Mouse (Mus musculus): Measurements from ENCODE around the gene Cbx7. TPM values are rescaled to one million over a fixed set of nuclear protein-coding genes. Genes with fewer than 3 reads are reported as not detected.

Gene Cbx7
- total RNA-seq, 1 experiment: 171 TPM

DNA sequence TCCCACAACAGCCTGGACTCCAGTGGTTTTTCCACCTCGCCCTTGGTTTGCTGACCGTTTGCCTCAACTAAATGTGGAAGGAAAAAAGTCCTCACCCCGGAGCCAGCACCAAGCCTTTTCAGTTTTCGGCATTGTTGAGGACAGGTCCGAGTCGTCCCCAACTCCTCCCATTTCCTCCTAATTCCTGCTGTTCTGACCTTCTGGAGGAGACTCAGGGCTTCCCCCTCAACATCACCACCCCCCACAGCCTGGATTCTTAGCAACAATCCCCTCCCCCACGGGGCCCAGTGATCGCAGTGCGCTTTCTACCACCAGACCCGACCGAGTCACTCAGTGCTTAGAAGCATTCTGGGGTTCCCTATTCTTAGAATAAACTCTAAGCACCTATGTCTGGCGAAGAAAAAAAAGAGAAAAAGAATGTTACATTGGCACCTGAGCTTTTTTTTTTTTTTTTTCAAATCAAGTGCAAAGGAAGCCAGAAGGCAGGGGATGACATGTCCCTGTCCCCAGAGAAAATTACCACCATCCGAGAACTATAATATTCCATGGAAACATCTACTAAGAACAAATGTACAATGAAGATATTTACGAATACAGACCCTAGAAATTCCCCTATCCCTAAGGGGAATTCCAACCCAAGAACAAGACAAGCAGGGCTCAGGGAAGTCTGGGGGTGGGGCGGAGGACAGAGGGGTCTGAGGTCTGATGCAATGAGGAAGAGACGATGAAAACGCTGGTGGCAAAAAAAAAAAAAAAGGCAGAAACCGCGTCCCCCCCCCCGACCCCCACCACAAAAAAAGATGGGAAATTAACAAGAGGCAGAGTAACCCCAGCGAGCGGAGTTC is 37.0 kb downstream of the Cbx7 start:
- in situ Hi-C loops (cut with MboI; ENCODE audit: low sequenced_read_pairs in 2 of 2, unreplicated experiment in 2 of 2): no loop called here
- Histone ChIP-seq H3K4me3 (ENCODE audit: insufficient read depth in 1 of 2, low read depth in 1 of 2, low read length in 2 of 2, poor library complexity in 1 of 2, severe bottlenecking in 1 of 2) (peak overlapping the region; percentile 76 to 92), H3K4me1 (ENCODE audit: control insufficient read depth in 2 of 2, insufficient read depth in 2 of 2, low read length in 2 of 2, poor library complexity in 1 of 2) (peaks cover 8 to 13% of the 10 kb centered on the region in 2 experiments), H3K9me3 (ENCODE audit: control insufficient read depth, insufficient read depth, low read depth, low read length) (no peaks in the 10 kb centered on the region), H3K27ac (ENCODE audit: insufficient read depth, low read depth, low read length, poor library complexity, severe bottlenecking) (peak overlapping the region; percentile 97), H3K9ac (ENCODE audit: insufficient read depth, low read depth, low read length, poor library complexity, severe bottlenecking) (peak overlapping the region; percentile 86), H3K36me3 (ENCODE audit: control insufficient read depth, insufficient read depth, low read length, poor library complexity, severe bottlenecking) (peaks cover 15% of the 10 kb centered on the region)
- TF ChIP-seq ZC3H11A (IDR thresholded peaks at IDR 0.05; ENCODE audit: borderline replicate concordance, low read depth, low read length): no peak
- TF ChIP-seq HCFC1 (IDR thresholded peaks at IDR 0.05; ENCODE audit: borderline replicate concordance, insufficient read depth, low read length): no peak
- TF ChIP-seq ZNF384 (IDR thresholded peaks at IDR 0.05; ENCODE audit: low read depth, low read length): peak; percentile 85
- peak; percentile 53; the same call in 1 of the 2 replicates for TF ChIP-seq MAFK (IDR thresholded peaks at IDR 0.05; ENCODE audit: insufficient read depth, low read depth, low read length)
- TF ChIP-seq CHD2 (IDR thresholded peaks at IDR 0.05; ENCODE audit: low read depth, low read length): peak; percentile 69; the same call in 1 of the 2 replicates
- peak; percentile 86 for DNase-seq (ENCODE audit: low read depth, low spot score)

DNA sequence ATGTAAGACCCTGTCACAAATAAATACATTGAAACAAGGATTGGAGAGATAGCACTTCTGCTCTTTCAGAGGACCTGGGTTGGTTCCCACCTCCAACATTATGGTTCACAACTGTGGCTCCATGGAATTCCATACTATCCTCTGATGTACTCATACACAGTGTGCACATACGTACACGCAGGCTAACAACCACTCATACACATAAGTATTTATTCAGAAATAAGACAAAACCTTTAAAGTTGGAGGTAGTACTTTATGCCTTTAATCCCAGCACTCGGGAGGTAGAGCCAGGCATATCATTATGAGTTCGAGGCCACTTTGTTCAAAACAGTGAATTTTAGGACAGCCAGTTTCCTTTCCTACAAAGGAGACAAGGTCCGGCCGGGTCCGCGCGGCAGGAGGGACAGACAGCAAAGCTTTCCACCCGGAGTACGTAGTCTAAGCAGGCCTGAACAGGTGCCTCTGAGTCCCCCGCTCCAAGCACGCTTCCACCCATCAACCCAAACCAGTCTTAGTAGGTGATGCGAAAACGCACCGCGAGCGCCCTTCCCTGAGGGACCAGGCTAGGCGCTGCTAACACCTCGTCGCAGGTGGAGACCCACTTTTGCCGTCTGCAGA is 37.8 kb downstream of the Cbx7 start:
- in situ Hi-C loops (cut with MboI; ENCODE audit: low sequenced_read_pairs in 2 of 2, unreplicated experiment in 2 of 2): no loop called here
- Histone ChIP-seq H3K9ac (ENCODE audit: insufficient read depth, low read depth, low read length, poor library complexity, severe bottlenecking) (peak overlapping the region; percentile 86), H3K9me3 (ENCODE audit: control insufficient read depth, insufficient read depth, low read depth, low read length) (no peaks in the 10 kb centered on the region), H3K4me1 (ENCODE audit: control insufficient read depth in 2 of 2, insufficient read depth in 2 of 2, low read length in 2 of 2, poor library complexity in 1 of 2) (peaks cover 8 to 15% of the 10 kb centered on the region in 2 experiments), H3K36me3 (ENCODE audit: control insufficient read depth, insufficient read depth, low read length, poor library complexity, severe bottlenecking) (peaks cover 17% of the 10 kb centered on the region), H3K27ac (ENCODE audit: insufficient read depth, low read depth, low read length, poor library complexity, severe bottlenecking) (peak overlapping the region; percentile 97), H3K4me3 (ENCODE audit: insufficient read depth in 1 of 2, low read depth in 1 of 2, low read length in 2 of 2, poor library complexity in 1 of 2, severe bottlenecking in 1 of 2) (peak overlapping the region; percentile 76 to 92)
- no peak for DNase-seq (ENCODE audit: low read depth, low spot score)
- TF ChIP-seq HCFC1 (IDR thresholded peaks at IDR 0.05; ENCODE audit: borderline replicate concordance, insufficient read depth, low read length) (no peak), MAFK (IDR thresholded peaks at IDR 0.05; ENCODE audit: insufficient read depth, low read depth, low read length) (no peak), CHD2 (IDR thresholded peaks at IDR 0.05; ENCODE audit: low read depth, low read length) (no peak), ZNF384 (IDR thresholded peaks at IDR 0.05; ENCODE audit: low read depth, low read length) (no peak), ZC3H11A (IDR thresholded peaks at IDR 0.05; ENCODE audit: borderline replicate concordance, low read depth, low read length) (no peak)

DNA sequence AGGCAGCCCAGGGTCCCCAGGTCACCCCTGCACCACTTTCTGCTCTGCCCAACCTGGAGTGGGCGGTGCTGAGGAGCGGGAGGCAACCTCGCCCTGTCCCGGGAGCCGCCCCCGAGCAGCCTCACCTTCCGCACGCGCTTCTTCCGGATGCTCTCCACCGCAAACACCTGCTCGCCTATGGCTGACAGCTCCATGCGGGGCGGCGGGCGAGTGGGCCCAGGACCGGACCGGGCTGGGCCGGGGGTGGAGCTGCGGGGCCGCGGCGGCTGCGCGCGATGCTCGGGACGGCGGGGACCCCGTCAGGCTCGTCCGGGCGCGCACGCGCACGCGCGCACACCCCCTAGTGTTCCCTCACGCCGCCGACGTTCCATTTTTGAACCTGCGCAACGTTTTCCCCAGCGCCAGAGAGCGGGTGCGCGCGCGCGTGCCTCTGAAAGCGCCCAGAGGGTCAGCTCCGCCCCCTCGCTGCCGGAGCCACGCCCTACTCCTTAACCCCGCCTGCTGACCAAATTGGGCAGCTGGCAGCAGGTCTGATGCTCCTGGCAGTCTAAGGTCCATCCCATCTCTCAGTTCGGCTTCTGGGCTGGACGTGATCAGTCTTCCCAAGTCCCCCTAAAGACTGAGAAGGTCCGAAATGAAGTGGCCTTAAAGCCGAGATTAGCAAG is 38.5 kb downstream of the Cbx7 start:
- no peaks in the 10 kb centered on the region for H3K9me3 ChIP-seq (ENCODE audit: control insufficient read depth, insufficient read depth, low read depth, low read length)
- TF ChIP-seq HCFC1 (IDR thresholded peaks at IDR 0.05; ENCODE audit: borderline replicate concordance, insufficient read depth, low read length) (peak; percentile 15; the same call in 1 of the 2 replicates), MAFK (IDR thresholded peaks at IDR 0.05; ENCODE audit: insufficient read depth, low read depth, low read length) (no peak)
- in situ Hi-C loops (cut with MboI; ENCODE audit: low sequenced_read_pairs in 2 of 2, unreplicated experiment in 2 of 2): no loop called here
- peak overlapping the region; percentile 86 for H3K9ac ChIP-seq (ENCODE audit: insufficient read depth, low read depth, low read length, poor library complexity, severe bottlenecking)
- peaks cover 19% of the 10 kb centered on the region for H3K36me3 ChIP-seq (ENCODE audit: control insufficient read depth, insufficient read depth, low read length, poor library complexity, severe bottlenecking)
- peak overlapping the region; percentile 97 for H3K27ac ChIP-seq (ENCODE audit: insufficient read depth, low read depth, low read length, poor library complexity, severe bottlenecking)
- DNase-seq (ENCODE audit: low read depth, low spot score): peak; percentile 81
- peaks cover 8 to 15% of the 10 kb centered on the region in 2 experiments for H3K4me1 ChIP-seq (ENCODE audit: control insufficient read depth in 2 of 2, insufficient read depth in 2 of 2, low read length in 2 of 2, poor library complexity in 1 of 2)
- H3K4me3 ChIP-seq (ENCODE audit: insufficient read depth in 1 of 2, low read depth in 1 of 2, low read length in 2 of 2, poor library complexity in 1 of 2, severe bottlenecking in 1 of 2): peak overlapping the region; percentile 76 to 92

GRCm38 (mm10) chr15:79931496-79932141 is 39.3 kb downstream of the Cbx7 start:
- peaks cover 8 to 11% of the 10 kb centered on the region in 2 experiments for H3K4me1 ChIP-seq (ENCODE audit: control insufficient read depth in 2 of 2, insufficient read depth in 2 of 2, low read length in 2 of 2, poor library complexity in 1 of 2)

More at GRCm38 (mm10) chr15:79931496-79932141, 39.3 kb downstream of the Cbx7 start:
- peak overlapping the region; percentile 87 for H3K27ac ChIP-seq (ENCODE audit: insufficient read depth, low read depth, low read length, poor library complexity, severe bottlenecking)
- H3K9ac ChIP-seq (ENCODE audit: insufficient read depth, low read depth, low read length, poor library complexity, severe bottlenecking): peak overlapping the region; percentile 77
- DNase-seq (ENCODE audit: low read depth, low spot score): peak; percentile 87
- TF ChIP-seq MAFK (IDR thresholded peaks at IDR 0.05; ENCODE audit: insufficient read depth, low read depth, low read length) (no peak), ZNF384 (IDR thresholded peaks at IDR 0.05; ENCODE audit: low read depth, low read length) (no peak), CHD2 (IDR thresholded peaks at IDR 0.05; ENCODE audit: low read depth, low read length) (no peak), HCFC1 (IDR thresholded peaks at IDR 0.05; ENCODE audit: borderline replicate concordance, insufficient read depth, low read length) (no peak), ZC3H11A (IDR thresholded peaks at IDR 0.05; ENCODE audit: borderline replicate concordance, low read depth, low read length) (no peak)
- no peaks in the 10 kb centered on the region for H3K9me3 ChIP-seq (ENCODE audit: control insufficient read depth, insufficient read depth, low read depth, low read length)
- peaks cover 22% of the 10 kb centered on the region for H3K36me3 ChIP-seq (ENCODE audit: control insufficient read depth, insufficient read depth, low read length, poor library complexity, severe bottlenecking)
- in situ Hi-C loops (cut with MboI; ENCODE audit: low sequenced_read_pairs in 2 of 2, unreplicated experiment in 2 of 2): no loop called here
- H3K4me3 ChIP-seq (ENCODE audit: insufficient read depth in 1 of 2, low read depth in 1 of 2, low read length in 2 of 2, poor library complexity in 1 of 2, severe bottlenecking in 1 of 2): peak overlapping the region; percentile 76 to 92
